Mouse (Mus musculus): ENCODE results near the gene Tfec.

Tfec gene

GRCm38 (mm10) chr6:16794036-16794435 lies 104.2 kb downstream of the Tfec start:
- DNase-seq (ENCODE audit: low spot score in 2 of 2) = no peak

- DNase-seq (ENCODE audit: low spot score in 2 of 2) = no peak
Measured at GRCm38 (mm10) chr6:16785166-16785565, 113.1 kb downstream of the Tfec start.
